Mouse (Mus musculus) stomach, postnatal 0 days (tissue): ENCODE measurements around the gene Igfbp5.

ENCODE experiments used
- CTCF ChIP-seq: IDR thresholded peaks from 2 replicates; pipeline ENCODE4 v1.5.1; 2016; ENCODE audit warnings: antibody characterized with exemption, low read depth, mild to moderate bottlenecking, moderate library complexity
- EP300 ChIP-seq: optimal IDR thresholded peaks from 2 replicates; pipeline ENCODE3; 2016; ENCODE audit warnings: antibody characterized with exemption

- TF ChIP-seq CTCF (no peak), EP300 (no peak)
Observed at GRCm38 (mm10) chr1:72832715-72833153, 42.0 kb downstream of the Igfbp5 start.
